Mouse (Mus musculus) kidney, adult 9 months (tissue): ENCODE results near the gene Rad50.

ENCODE experiments used
- DNase-seq: peaks from one replicate; pipeline ENCODE4 v3.0.0; 2022

Rad50 gene

DNA sequence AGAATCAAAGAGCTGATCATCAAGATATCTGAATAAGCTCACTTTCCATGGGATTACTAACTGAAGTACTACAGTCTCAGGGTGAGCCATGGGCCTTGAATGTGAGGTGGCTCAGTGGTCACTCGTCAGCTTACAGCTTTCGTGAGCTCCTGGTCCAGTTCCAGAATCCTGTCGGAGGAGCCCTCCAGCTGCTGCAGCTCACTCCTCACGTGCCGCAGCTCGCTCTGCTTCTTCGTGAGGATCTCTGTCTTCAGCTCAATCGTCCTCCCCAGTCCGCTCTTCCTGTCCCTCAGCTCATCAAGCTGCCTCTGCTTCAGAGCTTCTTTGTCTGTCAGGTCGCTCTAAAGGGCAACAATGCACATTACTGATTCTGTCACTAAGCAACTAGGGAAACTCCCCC, 15.1 kb downstream of the Rad50 start:
- DNase-seq = no peak

DNA sequence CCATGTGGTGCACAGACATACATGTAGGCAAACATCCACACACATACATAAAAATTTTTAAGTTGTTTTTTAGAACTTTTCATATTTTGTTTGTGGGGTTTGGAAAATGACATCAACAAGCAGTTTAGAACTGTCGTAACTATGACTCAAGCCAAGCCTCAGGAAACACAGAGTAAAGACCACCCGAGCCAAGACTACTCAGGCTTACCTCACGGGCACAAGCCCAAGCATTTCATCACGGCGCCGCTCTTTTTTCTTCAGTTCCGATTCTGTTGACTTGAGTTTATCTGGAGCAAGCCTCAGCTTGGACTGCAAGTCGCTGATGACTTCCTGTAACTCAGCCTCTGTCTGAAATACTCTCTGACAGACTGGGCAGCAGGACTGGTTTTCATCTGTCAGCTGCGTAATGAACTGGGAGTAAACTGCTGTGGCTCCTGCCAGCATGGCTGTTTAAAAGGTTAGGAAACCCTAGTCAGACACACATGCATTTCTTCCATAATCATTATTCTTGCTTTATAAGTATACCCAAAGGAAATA, 24.1 kb downstream of the Rad50 start:
- DNase-seq = no peak

DNA sequence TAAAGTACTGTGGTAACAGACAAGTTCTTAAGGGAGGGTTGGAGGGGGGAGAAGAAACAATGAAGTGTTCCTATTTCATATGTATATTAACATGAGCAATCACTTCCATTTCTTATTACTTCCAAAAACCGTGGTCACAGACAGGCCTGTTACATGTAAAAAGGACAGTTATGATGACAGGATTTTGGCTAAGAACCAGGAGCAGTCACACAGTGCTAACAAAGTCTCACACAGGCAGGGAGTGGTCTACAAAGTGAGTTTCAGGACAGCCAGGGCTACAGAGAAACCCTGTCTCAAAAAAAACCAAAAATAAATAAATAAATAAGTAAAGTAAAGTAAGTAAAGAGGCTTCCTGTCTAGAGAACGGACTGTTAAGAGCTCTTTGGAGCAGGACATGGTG, 24.9 kb downstream of the Rad50 start:
- DNase-seq = no peak

DNA sequence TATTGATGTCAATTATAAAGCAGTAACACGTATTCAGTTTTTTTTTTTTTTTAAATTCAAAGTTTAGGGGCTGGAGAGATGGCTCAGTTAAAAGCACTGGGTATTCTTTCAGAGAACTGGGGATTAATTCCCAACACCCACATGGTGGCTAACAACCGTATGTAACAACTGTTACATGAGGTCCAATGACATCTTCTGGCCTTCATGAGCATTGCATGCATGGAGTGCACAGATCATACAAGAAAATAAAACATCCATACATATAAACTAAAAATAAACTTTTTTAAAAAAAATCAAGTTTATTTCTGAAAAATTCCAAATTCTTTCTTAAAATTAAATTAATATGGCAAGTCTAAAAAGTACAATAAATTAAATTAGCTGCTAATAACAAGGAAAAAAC, 25.4 kb downstream of the Rad50 start:
- DNase-seq = no peak

DNA sequence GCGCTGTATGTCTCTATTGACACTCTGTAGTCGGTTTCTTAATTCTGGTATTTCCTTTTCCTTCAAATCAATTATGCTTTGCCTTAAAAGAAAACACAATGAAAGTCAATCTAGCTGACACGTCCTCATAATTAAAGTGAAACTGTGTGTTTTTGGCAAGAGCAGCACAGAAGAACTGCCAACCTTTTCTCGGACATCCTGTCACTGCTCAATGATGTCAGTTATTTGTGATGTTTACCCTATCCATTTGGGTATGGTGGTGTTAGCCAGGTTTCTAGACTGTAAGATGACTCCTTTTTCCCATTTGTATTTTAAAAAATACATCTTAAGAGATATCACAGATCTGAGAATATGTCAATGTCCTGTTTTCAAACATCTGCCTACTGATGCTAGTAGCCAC, 27.0 kb downstream of the Rad50 start:
- peak; percentile 11 for DNase-seq

DNA sequence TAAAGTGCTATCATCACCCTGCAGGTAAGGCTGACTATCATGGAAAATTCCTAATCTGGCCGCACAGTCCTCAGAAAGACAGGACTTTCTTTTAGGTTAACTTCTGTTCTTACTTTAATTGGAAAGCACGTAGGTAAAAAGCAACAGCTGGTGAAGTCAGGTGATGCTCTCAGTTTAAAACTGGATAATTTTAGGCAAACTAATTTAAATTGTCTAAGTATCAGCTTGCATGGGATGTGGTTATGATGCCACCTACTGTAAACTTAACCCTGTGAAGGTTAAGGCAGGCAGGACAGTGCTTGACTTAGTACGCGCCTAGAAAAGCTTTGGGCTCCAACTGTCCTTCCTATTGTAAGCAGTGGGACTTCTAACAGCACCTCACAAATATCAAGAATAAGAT, 35.7 kb downstream of the Rad50 start:
- no peak for DNase-seq

DNA sequence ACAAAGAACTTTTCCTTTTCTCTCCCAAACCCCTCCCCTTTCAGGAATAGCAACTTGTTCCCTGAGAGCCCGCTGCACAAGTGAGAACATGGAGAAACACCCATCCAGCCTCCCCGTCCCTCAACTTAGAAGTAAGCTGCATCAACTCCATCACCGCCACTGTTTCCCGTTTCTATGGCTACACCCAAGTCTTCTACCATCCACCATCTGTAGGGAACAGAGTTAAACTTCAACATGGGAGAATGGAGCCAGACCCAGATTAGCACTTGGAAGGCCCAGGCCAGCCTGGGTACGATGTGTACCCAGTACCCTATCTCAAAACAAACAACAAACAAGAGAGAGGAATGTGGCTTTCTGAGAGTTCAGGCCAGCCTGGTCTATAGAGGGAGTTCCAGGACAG, 43.0 kb downstream of the Rad50 start:
- no peak for DNase-seq

DNA sequence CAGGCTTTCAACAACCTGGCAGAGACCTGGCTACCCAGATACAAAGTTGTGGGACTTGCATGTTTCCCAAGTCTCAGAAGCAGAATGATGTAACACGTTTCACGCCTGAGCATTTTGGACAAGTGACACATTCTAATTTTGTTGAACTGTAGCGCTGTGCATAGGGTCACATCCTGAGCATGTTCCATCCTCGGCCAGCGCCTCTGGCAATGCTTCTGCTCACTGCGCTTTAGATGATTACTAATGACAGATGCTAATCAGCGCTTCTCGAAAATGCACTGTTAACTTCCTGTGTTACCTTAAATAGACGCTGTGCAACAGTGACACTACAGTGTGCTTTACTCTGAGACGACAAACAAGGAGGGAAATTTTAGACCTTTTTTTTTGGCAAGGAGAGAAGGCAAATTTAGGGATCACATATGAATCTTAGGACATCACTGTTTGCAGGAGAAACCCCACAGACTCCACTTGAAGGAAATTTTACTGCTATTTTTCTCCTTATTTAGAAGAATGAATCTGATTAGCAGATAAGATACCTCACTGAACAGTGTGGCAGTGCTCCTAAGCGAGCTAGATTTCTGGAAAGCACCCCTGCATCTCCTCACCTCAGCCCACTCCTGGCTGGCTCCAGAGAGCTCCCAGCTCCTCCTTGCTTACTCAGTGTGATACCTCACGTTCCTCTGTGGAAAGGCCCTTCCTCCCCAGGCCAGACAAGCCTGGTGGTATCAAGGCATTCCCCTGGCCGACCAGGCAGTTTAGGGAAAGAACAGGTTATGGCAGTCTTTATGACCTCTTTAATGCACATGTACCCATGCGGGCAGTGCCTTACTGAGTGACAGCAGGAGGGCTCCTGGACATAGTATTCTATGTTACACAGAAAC, 44.1 kb downstream of the Rad50 start:
- DNase-seq = no peak

DNA sequence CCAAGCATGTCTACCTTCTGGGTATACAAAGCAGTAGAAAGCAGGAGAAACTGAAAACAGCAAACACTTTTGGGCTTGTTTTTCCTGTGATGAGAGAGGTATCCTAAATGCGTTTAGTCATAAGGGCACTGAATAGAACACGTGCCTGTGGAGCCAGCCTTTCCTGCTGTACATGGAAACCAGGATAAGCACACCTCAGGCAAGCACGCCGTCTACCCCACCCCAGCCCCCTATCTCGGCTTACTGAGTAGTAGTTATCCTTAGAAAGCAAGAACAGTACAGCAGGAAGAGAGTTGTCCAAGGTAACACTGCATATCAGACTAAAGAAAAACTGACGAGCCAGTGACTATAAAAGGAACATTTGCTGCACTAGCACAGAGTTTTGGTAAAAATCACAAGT, 49.3 kb downstream of the Rad50 start:
- no peak for DNase-seq

DNA sequence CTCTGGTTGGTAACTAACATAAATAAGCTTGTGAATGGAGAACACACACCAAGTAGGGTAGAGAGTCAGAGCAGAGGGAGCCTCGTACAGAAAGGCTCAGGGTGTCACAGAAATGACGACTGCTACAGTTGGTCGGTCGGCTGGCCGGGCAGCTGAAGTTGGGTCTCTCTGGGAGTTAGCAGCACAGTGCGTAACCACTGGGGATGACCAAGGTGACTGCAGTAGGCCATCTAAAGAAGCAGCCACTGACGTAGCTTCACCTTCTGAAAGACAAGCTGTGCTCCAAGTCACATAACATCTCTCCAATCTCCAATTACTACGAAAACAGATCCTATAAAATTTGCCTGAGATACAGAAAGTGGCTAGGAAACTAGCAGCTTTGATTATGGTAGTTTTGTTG, 49.7 kb downstream of the Rad50 start:
- DNase-seq = no peak

DNA sequence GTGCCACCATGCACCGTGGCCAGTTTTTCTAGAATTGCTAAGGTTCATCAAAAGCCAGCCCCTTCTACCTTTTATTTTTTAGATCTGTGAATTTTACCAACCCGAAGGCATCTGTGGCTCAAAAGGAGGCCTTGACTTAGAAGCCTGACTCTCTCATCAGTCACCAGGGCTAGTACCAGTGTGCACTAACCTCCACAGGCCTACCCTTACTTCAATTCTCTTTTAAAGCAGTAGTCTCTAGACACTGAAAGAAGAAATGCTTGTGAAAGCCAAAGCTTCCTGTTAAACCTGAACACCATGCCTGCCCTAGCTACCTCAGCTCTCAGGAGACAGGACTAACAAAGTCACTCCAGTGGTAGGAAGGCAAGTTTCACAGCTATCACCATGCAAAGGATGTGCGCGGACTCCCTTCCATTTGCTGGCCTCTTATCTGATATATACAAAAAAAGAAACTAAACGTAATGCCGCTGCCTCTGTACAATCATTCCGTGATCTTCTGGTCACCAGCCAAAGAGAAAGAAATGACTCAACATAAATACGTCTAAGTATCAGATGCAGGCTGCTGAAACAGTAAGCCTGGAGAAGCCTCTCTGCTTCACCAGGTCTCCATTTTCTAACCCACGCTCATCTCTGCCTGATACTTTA, 50.4 kb downstream of the Rad50 start:
- DNase-seq = no peak

DNA sequence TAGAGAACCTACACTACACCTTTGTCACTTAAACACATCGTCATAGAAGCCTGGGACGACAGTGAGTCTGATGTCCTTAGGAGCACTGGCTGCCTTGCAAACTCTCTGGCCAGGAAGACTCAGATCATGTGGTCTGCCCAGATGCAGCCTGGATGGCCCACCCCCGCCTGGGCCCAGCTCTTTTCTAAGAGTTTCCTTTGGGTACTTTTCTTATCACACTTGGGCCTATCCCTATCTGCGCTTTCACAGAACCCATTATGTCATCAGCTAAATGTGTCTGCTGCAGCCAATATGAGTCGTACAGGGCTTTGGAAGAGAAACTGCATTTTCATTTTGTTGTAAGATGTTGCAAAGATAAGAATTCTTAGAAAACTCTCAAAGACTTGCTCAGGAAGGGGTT, 52.1 kb downstream of the Rad50 start:
- no peak for DNase-seq

DNA sequence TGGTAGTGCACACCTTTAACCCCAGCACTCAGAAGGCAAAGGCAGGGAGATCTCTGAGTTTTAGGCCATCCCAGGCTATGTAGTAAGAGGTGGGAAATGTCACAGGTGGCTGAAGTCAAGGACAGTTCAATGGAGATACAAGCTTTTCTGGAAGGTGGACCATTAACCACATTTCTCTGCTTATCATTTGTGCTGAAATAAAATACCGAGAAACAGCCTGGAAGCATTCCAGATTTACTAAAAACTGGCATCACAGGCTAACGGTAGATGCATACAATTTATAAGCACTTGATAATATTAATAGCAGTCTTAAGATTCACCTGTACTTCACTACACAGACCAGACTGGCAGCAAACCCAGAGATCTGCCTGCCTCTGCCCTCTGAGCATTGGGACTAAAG, 54.7 kb downstream of the Rad50 start:
- DNase-seq = no peak

DNA sequence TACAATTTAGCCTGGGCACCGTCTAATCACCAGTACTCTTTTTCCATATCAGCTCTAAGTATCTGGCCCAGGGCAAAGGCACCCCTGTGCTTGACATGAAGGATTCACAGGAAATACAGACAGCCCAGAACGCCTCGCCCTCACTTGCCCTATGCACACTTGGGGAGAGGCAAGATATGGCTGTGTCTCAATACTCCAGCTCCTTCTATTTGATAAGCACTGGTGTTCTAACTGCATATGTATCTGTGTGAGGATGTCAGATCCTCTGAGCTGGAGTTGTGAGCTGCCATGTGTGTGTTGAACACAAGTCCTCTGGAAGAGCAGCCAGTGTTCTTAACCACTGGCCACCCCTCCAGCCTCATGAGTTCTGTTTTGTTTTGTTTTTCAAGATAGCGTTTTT, 55.7 kb downstream of the Rad50 start:
- no peak for DNase-seq

DNA sequence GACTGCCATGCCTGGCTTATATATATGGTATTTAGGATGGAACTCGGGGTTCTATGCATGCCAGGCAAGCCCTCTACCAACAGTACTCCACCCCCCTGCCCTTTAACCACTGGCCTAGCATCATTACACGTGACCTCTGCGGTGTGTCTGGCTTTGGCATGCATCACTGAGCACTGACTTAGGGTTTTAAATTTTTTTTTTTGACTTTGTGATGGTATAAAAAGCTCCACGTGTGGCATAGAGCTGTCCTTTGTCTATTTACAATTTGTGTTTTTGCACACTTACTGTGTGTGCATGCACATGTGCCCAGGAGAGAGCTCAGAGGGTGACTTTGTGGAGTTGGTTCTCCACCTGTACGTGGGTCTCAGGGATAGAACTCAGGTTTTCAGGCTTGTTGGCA, 63.1 kb downstream of the Rad50 start:
- DNase-seq = no peak

DNA sequence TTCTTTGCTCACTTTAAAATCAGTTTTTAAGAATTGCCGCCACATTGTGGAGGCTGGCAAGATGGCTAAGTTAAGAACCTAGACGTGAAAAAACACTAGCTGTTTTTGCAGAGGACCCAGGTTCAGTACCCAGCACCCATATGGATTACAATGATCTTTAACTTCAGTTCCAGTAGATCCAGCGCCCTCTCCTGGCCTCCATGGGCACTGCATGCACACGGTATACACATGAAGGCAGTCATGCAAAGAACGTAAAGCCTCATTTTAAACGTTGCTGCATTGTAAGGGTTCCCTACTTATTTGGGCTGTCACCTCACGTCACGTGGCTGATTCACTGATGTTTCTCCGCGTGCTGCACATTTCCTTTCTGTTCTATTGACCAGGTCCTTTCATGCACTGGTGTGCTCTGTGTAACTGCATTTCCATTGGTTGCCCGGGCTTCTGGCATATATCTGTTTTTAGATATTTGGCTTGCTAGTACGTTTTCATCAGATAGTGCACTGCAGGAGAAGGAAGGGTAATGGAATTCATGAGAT, 64.3 kb downstream of the Rad50 start:
- no peak for DNase-seq

DNA sequence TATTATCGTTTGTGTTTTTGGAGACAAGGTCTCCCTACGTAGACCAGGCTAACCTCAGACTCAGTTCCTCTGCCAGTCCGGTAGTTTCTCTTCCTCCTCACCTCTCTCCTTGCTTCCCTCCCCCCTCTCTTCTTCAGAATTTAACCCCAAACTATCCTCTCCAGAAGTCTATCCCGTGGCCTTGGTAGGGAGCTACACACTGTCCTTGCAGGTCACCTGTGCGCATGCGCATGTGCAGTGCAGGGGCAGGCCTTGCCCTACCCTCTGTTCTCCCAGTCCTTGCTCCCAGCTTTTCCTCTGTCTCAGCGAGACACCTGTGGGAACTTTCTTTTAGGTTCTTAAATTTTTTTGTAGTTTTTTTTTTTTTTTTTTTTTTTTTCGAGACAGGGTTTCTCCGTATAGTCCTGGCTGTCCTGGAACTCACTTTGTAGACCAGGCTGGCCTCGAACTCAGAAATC, 69.3 kb downstream of the Rad50 start:
- DNase-seq = no peak

DNA sequence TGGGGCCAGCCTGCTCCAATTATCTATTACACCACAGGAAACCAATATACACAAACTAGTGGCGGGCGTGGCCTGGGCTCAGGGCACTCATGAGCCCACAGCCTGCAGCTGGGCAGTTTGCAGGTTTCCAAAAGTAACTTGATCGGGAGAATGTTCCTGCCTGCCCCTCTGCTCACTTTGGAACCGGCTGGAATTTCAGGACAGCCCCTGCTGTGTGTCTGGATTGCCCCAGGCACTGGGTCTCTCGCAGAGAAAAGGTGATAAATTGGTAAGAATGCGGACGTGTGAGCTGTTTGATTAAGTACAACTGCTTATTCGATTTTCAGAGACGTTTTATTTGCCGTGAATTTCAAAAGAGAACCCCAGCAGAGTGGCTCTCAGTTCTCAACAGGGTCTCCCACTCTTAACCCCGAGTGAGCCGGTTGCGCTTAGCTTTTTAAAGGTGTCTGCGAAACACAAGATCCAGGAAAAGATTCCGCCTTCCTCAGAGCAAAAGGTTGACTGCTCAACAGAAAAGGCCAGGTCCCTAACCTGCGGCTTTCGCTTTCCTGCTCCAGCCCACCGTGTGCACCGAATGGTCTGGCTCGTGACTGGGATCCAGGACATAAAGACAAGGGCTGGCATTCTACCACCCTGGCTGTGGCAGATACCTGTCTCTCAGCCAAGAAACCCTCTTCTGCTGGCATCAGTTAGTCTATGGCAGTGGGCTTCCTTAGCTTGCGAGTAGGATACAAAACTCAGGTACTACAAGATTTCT, 69.9 kb downstream of the Rad50 start:
- DNase-seq = no peak

DNA sequence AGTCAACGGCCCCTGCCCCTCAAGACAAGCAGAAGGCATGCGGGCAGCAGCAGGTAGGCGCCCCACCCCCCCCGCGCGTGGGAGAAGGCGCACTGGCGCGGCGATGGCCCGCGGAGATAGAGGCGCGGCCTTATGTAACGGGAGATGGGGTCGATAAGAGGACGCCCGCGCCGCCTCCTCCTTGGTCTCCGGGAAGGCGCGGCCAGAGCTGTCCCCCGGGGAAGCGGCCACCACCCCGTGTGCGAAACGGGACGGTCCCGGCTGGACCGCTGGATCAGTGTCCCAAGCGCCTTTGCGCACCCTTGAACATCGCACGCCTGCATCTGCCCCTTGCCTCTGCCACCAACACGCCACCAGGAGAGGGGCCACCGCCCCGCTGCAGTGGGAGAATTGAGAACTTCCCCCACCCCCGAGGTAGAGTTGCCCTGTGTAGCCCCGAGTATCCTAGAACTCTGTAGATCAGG, 70.9 kb downstream of the Rad50 start:
- no peak for DNase-seq

DNA sequence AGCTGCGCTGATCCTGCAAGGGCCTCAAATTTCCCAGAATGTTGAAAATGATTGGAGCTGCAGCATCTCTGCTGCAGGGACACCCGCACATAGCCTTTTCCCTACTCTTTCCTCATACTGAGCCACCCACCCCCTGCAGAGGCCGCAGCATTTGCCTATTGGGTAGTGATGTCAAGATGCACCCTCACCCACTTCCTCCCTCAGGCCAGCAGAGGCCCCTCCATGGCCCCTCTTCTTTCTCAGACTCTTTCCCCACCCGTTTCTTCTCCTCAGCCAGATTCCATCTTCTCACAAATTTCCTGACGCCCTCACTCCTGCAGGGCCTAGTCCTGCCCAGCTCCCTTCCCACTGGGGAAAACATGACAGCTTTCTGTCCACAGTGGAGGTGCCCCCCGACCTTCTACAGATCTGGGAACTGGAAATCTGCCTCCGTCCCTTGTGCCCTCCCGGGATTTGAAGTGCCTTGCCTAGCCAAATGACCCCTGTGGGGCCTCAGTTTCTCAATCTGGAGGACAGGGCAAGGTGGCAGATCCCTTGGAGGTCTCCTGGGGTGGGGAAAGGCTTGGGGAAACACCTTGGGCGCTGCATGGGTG, 71.4 kb downstream of the Rad50 start:
- DNase-seq = no peak

DNA sequence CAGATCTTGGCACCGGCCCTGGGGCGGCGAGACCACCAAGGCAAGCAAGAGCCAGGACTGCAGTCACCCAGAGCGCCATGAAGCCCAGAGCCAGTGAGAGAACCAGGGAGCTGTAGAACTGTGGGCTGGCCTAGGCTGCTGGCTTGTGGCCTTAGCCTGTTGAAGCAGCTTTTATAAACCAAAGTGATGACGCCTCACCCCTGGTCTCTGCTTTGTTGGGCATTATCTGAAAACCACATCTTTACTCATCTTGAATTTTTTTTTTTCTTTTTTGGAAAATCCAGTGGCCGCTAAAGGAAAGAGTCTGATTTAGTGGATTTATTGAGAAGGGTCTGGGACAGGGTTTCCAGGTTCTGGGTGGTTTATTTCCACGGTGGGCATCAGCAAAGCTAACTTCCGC, 72.6 kb downstream of the Rad50 start, which contains the start of gene Il13:
Il13 (minus strand) TSS at position 147 of the 400 bp plus-strand sequence.
- DNase-seq = no peak

DNA sequence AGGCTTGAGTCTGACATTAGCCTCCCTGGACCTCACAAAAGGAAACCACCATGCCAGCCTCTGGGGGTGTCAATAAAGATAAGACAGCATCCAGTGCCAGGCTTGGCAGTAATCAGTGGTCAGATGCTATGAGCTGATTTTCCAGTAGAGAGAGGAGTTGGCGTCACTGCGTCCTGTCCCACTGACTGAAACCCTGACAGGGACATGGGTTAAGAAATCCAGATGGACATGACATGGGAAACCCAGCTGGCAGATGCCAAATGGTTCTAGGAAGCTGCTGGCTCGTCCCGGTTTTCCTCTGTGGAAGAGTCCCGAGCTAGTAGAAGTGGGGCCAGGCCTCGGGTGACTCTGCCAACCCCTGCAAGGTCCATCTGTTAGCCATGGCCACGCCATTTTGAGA, 73.5 kb downstream of the Rad50 start:
- DNase-seq = no peak
